Mouse (Mus musculus) olfactory bulb, adult 2 months (tissue): Measurements from ENCODE around the gene D1Ertd622e.

ENCODE experiments used
- CTCF ChIP-seq: fragments of 200-500 bp; IDR thresholded peaks from 2 replicates; pipeline ENCODE4 v1.5.1; 2012; ENCODE audit warnings: low read depth, mild to moderate bottlenecking, low read length, moderate library complexity; ENCODE audit not compliant: insufficient read depth
- POLR2A ChIP-seq: fragments of 200-500 bp; IDR thresholded peaks from 2 replicates; pipeline ENCODE4 v1.6.1; 2012; ENCODE audit warnings: mild to moderate bottlenecking, low read depth, low read length, moderate library complexity; ENCODE audit not compliant: insufficient read depth

- no peak for TF ChIP-seq POLR2A
- no peak for TF ChIP-seq CTCF
Measured at GRCm38 (mm10) chr1:97567956-97568355, 93.9 kb downstream of the D1Ertd622e start.
